Mouse (Mus musculus) neural tube, embryonic 11.5 days (tissue): ENCODE results near the gene Gdpd3. TPM values are rescaled to one million over a fixed set of nuclear protein-coding genes. Genes with fewer than 3 reads are reported as not detected.
"Not testable (repeated sequence)": the region's sequence is repeated elsewhere in the genome, so short reads cannot be mapped to it uniquely, and the experiment has no call there.

ENCODE experiments used
- ATAC-seq: fragments of 200-750 bp; cut with Nextera tagmentation; 2 replicates; pipeline ENCODE4 v1.8.0; 2017; ENCODE audit warnings: moderate number of reproducible peaks, mild to moderate bottlenecking, moderate TSS enrichment, moderate library complexity; ENCODE audit not compliant: insufficient read depth, low FRiP score, low TSS enrichment
- DNase-seq: peaks from one replicate; pipeline ENCODE4 v3.0.0-alpha.2; 2015; ENCODE audit warnings: low spot score
- H3K27ac ChIP-seq: fragments of 300-500 bp; sonication (generic); 2 replicates; pipeline ENCODE4 v1.5.1; 2014; ENCODE audit warnings: low read depth, mild to moderate bottlenecking, low read length
- H3K27me3 ChIP-seq: fragments of 300-500 bp; sonication (generic); 2 replicates; pipeline ENCODE4 v1.6.1; 2014; ENCODE audit warnings: mild to moderate bottlenecking, low read length, mixed read lengths; ENCODE audit not compliant: control insufficient read depth, insufficient read depth
- H3K36me3 ChIP-seq: fragments of 300-500 bp; sonication (generic); 2 replicates; pipeline ENCODE4 v1.6.1; 2014; ENCODE audit warnings: mild to moderate bottlenecking, low read length, moderate library complexity, mixed read lengths; ENCODE audit not compliant: control insufficient read depth, insufficient read depth
- H3K4me1 ChIP-seq: fragments of 300-500 bp; sonication (generic); 2 replicates; pipeline ENCODE4 v1.6.1; 2014; ENCODE audit warnings: low read length, mixed read lengths; ENCODE audit not compliant: control insufficient read depth, insufficient read depth
- H3K4me2 ChIP-seq: fragments of 300-500 bp; sonication (generic); 2 replicates; pipeline ENCODE4 v1.6.1; 2014; ENCODE audit warnings: low read depth, mild to moderate bottlenecking, moderate library complexity
- H3K4me3 ChIP-seq: fragments of 300-500 bp; sonication (generic); 2 replicates; pipeline ENCODE4 v1.5.1; 2014; ENCODE audit warnings: low read depth, low read length
- H3K9ac ChIP-seq: fragments of 300-500 bp; sonication (generic); 2 replicates; pipeline ENCODE4 v1.6.1; 2014; ENCODE audit warnings: mild to moderate bottlenecking, low read length
- H3K9me3 ChIP-seq: fragments of 300-500 bp; sonication (generic); 2 replicates; pipeline ENCODE4 v1.6.1; 2016; ENCODE audit warnings: low read length; ENCODE audit not compliant: control insufficient read depth
- WGBS: fragments of 180-500 bp; shearing (Covaris S2); extraction: QIAGEN DNeasy Blood & Tissue Kit; methylation state at CpG from one replicate; pipeline ENCODE4 v1.1.7; 2014; 5-methylcytosine and 5-hydroxymethylcytosine counted together
- polyA plus RNA-seq: library from polyadenylated mRNA; unstranded; fragments of >200 nt; fragmentation: Nextera tagmentation; extraction: Ambion mirVana; gene quantifications from 2 replicates; pipeline ENCODE4 v1.2.1, GENCODE M21; 2014

The Gdpd3 gene
- polyA plus RNA-seq: 1.2 and 1.5 TPM in 2 replicates

- H3K36me3 ChIP-seq: no peaks in the 10 kb centered on the region; the same call in 1 of the 2 replicates
- H3K27me3 ChIP-seq: no peaks in the 10 kb centered on the region
- no peak for DNase-seq
- 94% methylated on average over 16 of the region's 16 CpGs for WGBS
- no peak within 1 kb of the TSS for H3K4me3 ChIP-seq
- H3K4me1 ChIP-seq: no peaks in the 10 kb centered on the region
- no peaks in the 10 kb centered on the region for H3K9me3 ChIP-seq
- no peak within 1 kb of the TSS for H3K27ac ChIP-seq
- no peak within 1 kb of the TSS for H3K4me2 ChIP-seq
- H3K9ac ChIP-seq: no peak within 1 kb of the TSS
- ATAC-seq: no peak
These were observed at the start of gene Gdpd3 for GRCm38 (mm10) chr7:126766201-126766600. TSS of gene Gdpd3 (plus strand) at chr7:126766334.

GRCm38 (mm10) chr7:126717566-126717965 lies 48.6 kb upstream of the Gdpd3 start:
- no peaks in the 10 kb centered on the region for H3K27me3 ChIP-seq
- DNase-seq: no peak
- no peak for ATAC-seq
- no peak overlapping the region for H3K27ac ChIP-seq
- H3K9me3 ChIP-seq: no peaks in the 10 kb centered on the region
- no peak overlapping the region for H3K4me2 ChIP-seq
- no peaks in the 10 kb centered on the region for H3K36me3 ChIP-seq
- no peak overlapping the region for H3K4me3 ChIP-seq
- 93% methylated on average over 3 of the region's 3 CpGs for WGBS
- no peaks in the 10 kb centered on the region for H3K4me1 ChIP-seq
- H3K9ac ChIP-seq: no peak overlapping the region

GRCm38 (mm10) chr7:126718787-126719337 lies 47.3 kb upstream of the Gdpd3 start:
- 93% methylated on average over 5 of the region's 5 CpGs for WGBS
- H3K4me1 ChIP-seq: no peaks in the 10 kb centered on the region

GRCm38 (mm10) chr7:126721635-126722034 lies 44.5 kb upstream of the Gdpd3 start:
- no peaks in the 10 kb centered on the region for H3K9me3 ChIP-seq
- no peak overlapping the region for H3K4me3 ChIP-seq
- no peak overlapping the region for H3K27ac ChIP-seq
- H3K36me3 ChIP-seq: no peaks in the 10 kb centered on the region
- no peak for DNase-seq
- no peak overlapping the region for H3K9ac ChIP-seq
- 92% methylated on average over 13 of the region's 13 CpGs for WGBS
- H3K4me1 ChIP-seq: no peaks in the 10 kb centered on the region
- no peak overlapping the region for H3K4me2 ChIP-seq
- H3K27me3 ChIP-seq: no peaks in the 10 kb centered on the region
- ATAC-seq: no peak

More at GRCm38 (mm10) chr7:126718787-126719337, 47.3 kb upstream of the Gdpd3 start:
- DNase-seq (no peak), ATAC-seq (no peak)
- Histone ChIP-seq H3K9ac (no peak overlapping the region), H3K4me3 (no peak overlapping the region), H3K36me3 (no peaks in the 10 kb centered on the region), H3K4me2 (no peak overlapping the region), H3K9me3 (no peaks in the 10 kb centered on the region), H3K27me3 (no peaks in the 10 kb centered on the region), H3K27ac (no peak overlapping the region)

DNA sequence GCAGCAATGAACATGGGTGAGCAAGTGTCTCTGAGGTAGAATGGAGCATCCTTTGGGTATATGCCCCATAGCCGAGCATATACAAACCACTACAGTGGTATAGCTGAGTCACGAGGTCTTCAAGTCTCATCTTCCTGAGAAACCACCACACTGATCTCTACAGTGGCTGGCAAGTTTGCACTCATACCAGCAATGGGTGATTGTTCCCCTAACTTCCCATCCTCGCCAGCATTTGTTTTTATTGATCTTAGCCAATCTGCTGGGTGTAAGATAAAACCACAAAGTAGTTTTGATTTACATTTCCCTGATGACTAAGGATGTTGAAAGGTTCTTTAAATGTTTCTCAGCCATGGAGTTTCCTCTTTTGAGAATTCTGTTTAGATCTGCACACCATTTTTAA lies 41.1 kb upstream of the Gdpd3 start:
- H3K4me1 ChIP-seq: no peaks in the 10 kb centered on the region
- no peak overlapping the region for H3K27ac ChIP-seq
- H3K9me3 ChIP-seq: no peaks in the 10 kb centered on the region
- ATAC-seq (no peak), DNase-seq (no peak)
- no peaks in the 10 kb centered on the region for H3K27me3 ChIP-seq
- WGBS: 80% methylated on average over 3 of the region's 3 CpGs
- H3K36me3 ChIP-seq: no peaks in the 10 kb centered on the region
- H3K4me2 ChIP-seq: no peak overlapping the region
- no peak overlapping the region for H3K9ac ChIP-seq
- H3K4me3 ChIP-seq: no peak overlapping the region

DNA sequence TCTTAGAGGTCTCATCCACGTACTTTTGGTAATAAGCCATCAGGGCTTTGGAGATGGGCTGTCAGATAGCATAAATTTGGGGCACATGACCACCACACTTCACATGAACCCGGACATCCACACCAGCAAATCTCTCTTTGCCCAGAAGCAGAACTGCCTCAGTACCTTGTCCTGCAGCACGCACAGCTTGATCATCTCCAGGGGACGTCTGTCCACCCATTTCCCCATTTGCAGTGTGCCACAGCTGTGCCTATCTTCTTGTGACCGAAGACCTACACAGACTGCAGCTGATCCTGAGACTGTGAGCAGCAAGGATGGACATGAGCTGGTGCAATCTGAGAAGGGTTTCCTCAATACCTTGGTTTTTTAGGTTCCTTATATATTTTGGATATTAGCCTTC lies 40.5 kb upstream of the Gdpd3 start:
- no peaks in the 10 kb centered on the region for H3K4me1 ChIP-seq
- 86% methylated on average over 5 of the region's 5 CpGs for WGBS
- DNase-seq: no peak

DNA sequence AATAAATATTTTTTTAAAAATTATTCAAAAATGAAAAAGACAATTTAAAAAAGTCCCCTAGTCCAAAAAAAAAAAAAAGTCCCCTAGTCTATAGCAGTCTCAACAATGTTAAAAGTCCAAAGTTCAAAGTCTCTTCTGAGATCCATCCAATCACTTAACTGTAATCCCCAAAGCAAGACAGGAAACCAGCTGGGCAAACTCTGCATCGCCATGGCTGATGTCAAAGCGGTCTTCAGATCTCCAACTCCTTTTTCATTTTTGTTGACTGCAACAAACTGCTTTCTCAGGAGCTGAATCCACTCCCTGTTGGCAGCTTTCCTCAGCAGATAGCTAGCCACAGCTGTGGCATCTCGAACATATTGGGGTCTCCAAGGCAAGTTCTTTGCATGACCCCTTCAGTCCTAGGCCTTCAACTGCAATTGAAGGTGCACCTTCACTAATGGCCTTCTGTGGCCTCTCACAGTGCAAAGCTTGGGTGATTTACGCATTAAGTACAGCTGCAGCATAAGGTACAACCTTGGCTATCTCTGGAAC lies 35.8 kb upstream of the Gdpd3 start:
- H3K4me2 ChIP-seq, H3K9me3 ChIP-seq, H3K4me1 ChIP-seq, H3K27me3 ChIP-seq, DNase-seq, H3K9ac ChIP-seq, ATAC-seq, H3K4me3 ChIP-seq, H3K27ac ChIP-seq, H3K36me3 ChIP-seq: not testable (repeated sequence)
- 87% methylated on average over 4 of the region's 4 CpGs for WGBS

More for the DNA sequence above, 40.5 kb upstream of the Gdpd3 start:
- no peak overlapping the region for H3K4me3 ChIP-seq
- no peak overlapping the region for H3K4me2 ChIP-seq
- ATAC-seq: no peak
- no peaks in the 10 kb centered on the region for H3K9me3 ChIP-seq
- H3K36me3 ChIP-seq: no peaks in the 10 kb centered on the region
- no peak overlapping the region for H3K9ac ChIP-seq
- no peaks in the 10 kb centered on the region for H3K27me3 ChIP-seq
- H3K27ac ChIP-seq: no peak overlapping the region

GRCm38 (mm10) chr7:126736122-126736521 lies 30.0 kb upstream of the Gdpd3 start:
- Histone ChIP-seq H3K4me2 (no peak overlapping the region), H3K4me3 (no peak overlapping the region), H3K36me3 (no peaks in the 10 kb centered on the region), H3K27ac (no peak overlapping the region), H3K9me3 (no peaks in the 10 kb centered on the region), H3K4me1 (no peaks in the 10 kb centered on the region), H3K27me3 (no peaks in the 10 kb centered on the region), H3K9ac (no peak overlapping the region)
- ATAC-seq (no peak), DNase-seq (no peak)
- WGBS: 82% methylated on average over 8 of the region's 8 CpGs

DNA sequence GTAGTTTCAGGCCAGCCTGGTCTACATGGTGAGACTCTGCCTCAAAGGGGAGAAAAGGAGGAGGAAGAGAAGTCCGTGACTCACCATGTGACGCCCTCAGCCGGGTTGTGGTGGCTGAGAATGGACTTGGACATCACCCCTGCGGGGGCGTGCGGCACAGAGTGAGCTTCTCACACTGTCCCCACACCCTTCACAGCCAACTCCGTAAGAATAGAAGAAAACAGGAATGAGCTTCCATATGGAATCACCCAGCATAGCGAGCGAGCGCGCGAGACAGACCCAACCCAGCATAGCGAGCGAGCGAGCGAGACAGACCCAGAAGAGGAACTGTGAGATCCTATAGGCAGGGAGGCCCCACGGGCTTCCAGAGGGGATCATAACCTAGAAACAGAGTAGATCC lies 26.6 kb upstream of the Gdpd3 start:
- no peak for ATAC-seq
- Histone ChIP-seq H3K4me1 (no peaks in the 10 kb centered on the region), H3K4me3 (no peak overlapping the region), H3K36me3 (no peaks in the 10 kb centered on the region), H3K27ac (no peak overlapping the region), H3K9me3 (no peaks in the 10 kb centered on the region), H3K27me3 (no peaks in the 10 kb centered on the region), H3K9ac (no peak overlapping the region), H3K4me2 (no peak overlapping the region)
- 89% methylated on average over 17 of the region's 17 CpGs for WGBS
- no peak for DNase-seq
